Mouse (Mus musculus) bone marrow, adult 2 months (tissue): ENCODE measurements around the gene Grpel1. TPM values are rescaled to one million over a fixed set of nuclear protein-coding genes. Genes with fewer than 3 reads are reported as not detected.
A peak's percentile ranks its signal among the peaks of the same experiment; 100 is the strongest.

Experiments used
- H3K27ac ChIP-seq: fragments of 200-500 bp; 2 replicates; pipeline ENCODE4 v1.5.1; 2012; ENCODE audit warnings: low read depth, mild to moderate bottlenecking, control low read depth, inconsistent platforms, low read length; ENCODE audit not compliant: control insufficient read depth, poor library complexity, insufficient read depth
- H3K4me1 ChIP-seq: fragments of 200-500 bp; 2 replicates; pipeline ENCODE4 v1.6.1; 2011; ENCODE audit warnings: low read length; ENCODE audit not compliant: control insufficient read depth, insufficient read depth
- H3K4me3 ChIP-seq: fragments of 200-500 bp; replicated peaks from 2 replicates; pipeline ENCODE3; 2011; ENCODE audit warnings: mild to moderate bottlenecking, low read depth, low read length, control low read depth; ENCODE audit not compliant: control insufficient read depth
- CTCF ChIP-seq: fragments of 200-500 bp; IDR thresholded peaks from 2 replicates; pipeline ENCODE4 v1.5.1; 2011; ENCODE audit warnings: low read length, control low read depth; ENCODE audit not compliant: control insufficient read depth, insufficient read depth
- POLR2A ChIP-seq: fragments of 200-500 bp; IDR thresholded peaks from 2 replicates; pipeline ENCODE4 v1.6.1; 2011; ENCODE audit warnings: low read depth, mild to moderate bottlenecking, control low read depth, low read length, borderline replicate concordance; ENCODE audit not compliant: control insufficient read depth
- WGBS: fragments of 180-500 bp; shearing (Covaris S2); methylation state at CpG from one replicate; pipeline ENCODE4 v1.1.7; 2018; 5-methylcytosine and 5-hydroxymethylcytosine counted together
- polyA plus RNA-seq: library from polyadenylated mRNA; stranded (reverse); fragments of >200 nt; gene quantifications from 2 replicates; pipeline ENCODE4 v1.2.4, GENCODE M21; 2011; ENCODE audit warnings: low replicate concordance; ENCODE audit not compliant: missing spikeins, insufficient read depth, insufficient read length

Grpel1 gene
- polyA plus RNA-seq, 1 experiment: 13.3 TPM

- Histone ChIP-seq H3K4me3 (peak overlapping the region; percentile 96), H3K4me1 (peaks cover 3% of the 10 kb centered on the region; the same call in 1 of the 2 replicates), H3K27ac (no peak overlapping the region)
- WGBS: 8% methylated on average over 8 of the region's 8 CpGs
- no peak for TF ChIP-seq POLR2A
- no peak for TF ChIP-seq CTCF
Measured at GRCm38 (mm10) chr5:36465889-36466288, 1.1 kb downstream of the Grpel1 start.

GRCm38 (mm10) chr5:36471206-36471605 lies 6.4 kb downstream of the Grpel1 start:
- TF ChIP-seq POLR2A (no peak), CTCF (no peak)
- H3K4me1 ChIP-seq: no peaks in the 10 kb centered on the region
- no peak overlapping the region for H3K27ac ChIP-seq
- 87% methylated on average over 8 of the region's 8 CpGs for WGBS
- no peak overlapping the region for H3K4me3 ChIP-seq

GRCm38 (mm10) chr5:36472876-36473655 lies 8.3 kb downstream of the Grpel1 start:
- 79% methylated on average over 4 of the region's 4 CpGs for WGBS
- Histone ChIP-seq H3K4me3 (no peak overlapping the region), H3K4me1 (peaks cover 6% of the 10 kb centered on the region), H3K27ac (no peak overlapping the region)
- no peak for TF ChIP-seq CTCF
- TF ChIP-seq POLR2A: no peak

- H3K27ac ChIP-seq: no peak overlapping the region
- H3K4me1 ChIP-seq: peaks cover 12% of the 10 kb centered on the region
- peak; percentile 89 for TF ChIP-seq CTCF
- no peak for TF ChIP-seq POLR2A
- H3K4me3 ChIP-seq: no peak overlapping the region
- 89% methylated on average over 5 of the region's 5 CpGs for WGBS
Measured at GRCm38 (mm10) chr5:36474283-36474682, 9.5 kb downstream of the Grpel1 start.

GRCm38 (mm10) chr5:36477486-36477885 lies 12.7 kb downstream of the Grpel1 start:
- peaks cover 24% of the 10 kb centered on the region for H3K4me1 ChIP-seq
- 19% methylated on average over 3 of the region's 3 CpGs for WGBS
- no peak overlapping the region for H3K4me3 ChIP-seq
- H3K27ac ChIP-seq: no peak overlapping the region
- no peak for TF ChIP-seq CTCF
- no peak for TF ChIP-seq POLR2A

GRCm38 (mm10) chr5:36478540-36479420 lies 14.0 kb downstream of the Grpel1 start:
- H3K4me3 ChIP-seq: no peak overlapping the region
- WGBS: 36% methylated on average over 6 of the region's 6 CpGs
- TF ChIP-seq POLR2A: no peak
- H3K27ac ChIP-seq: no peak overlapping the region
- H3K4me1 ChIP-seq: peaks cover 27% of the 10 kb centered on the region

- no peak overlapping the region for H3K27ac ChIP-seq
- TF ChIP-seq POLR2A (no peak), CTCF (no peak)
- no peak overlapping the region for H3K4me3 ChIP-seq
- peaks cover 27% of the 10 kb centered on the region for H3K4me1 ChIP-seq
- WGBS: 23% methylated on average over 2 of the region's 2 CpGs
Measured at GRCm38 (mm10) chr5:36479735-36480134, 14.9 kb downstream of the Grpel1 start.

- H3K4me1 ChIP-seq: peaks cover 28% of the 10 kb centered on the region
- 11% methylated on average over 4 of the region's 4 CpGs for WGBS
- H3K27ac ChIP-seq: 0 out of 2 replicates have a peak overlapping the region, but pooled peaks have one; percentile 25
- no peak for TF ChIP-seq CTCF
- no peak for TF ChIP-seq POLR2A
- H3K4me3 ChIP-seq: no peak overlapping the region
Measured at GRCm38 (mm10) chr5:36480398-36480797, 15.6 kb downstream of the Grpel1 start.
